Mouse (Mus musculus) midbrain, embryonic 13.5 days (tissue): ENCODE results near the gene Rps10. TPM values are rescaled to one million over a fixed set of nuclear protein-coding genes. Genes with fewer than 3 reads are reported as not detected.

Experiments used
- ATAC-seq: fragments of 200-750 bp; cut with Nextera tagmentation; 2 replicates; pipeline ENCODE4 v1.8.0; 2017; ENCODE audit warnings: mild to moderate bottlenecking, moderate TSS enrichment, moderate library complexity
- H3K27ac ChIP-seq: fragments of 300-500 bp; sonication (generic); 2 replicates; pipeline ENCODE4 v1.5.1; 2015; ENCODE audit warnings: inconsistent platforms, mild to moderate bottlenecking, moderate library complexity
- H3K27me3 ChIP-seq: fragments of 300-500 bp; sonication (generic); 2 replicates; pipeline ENCODE4 v1.6.1; 2015; ENCODE audit warnings: mild to moderate bottlenecking, inconsistent platforms
- H3K36me3 ChIP-seq: fragments of 300-500 bp; sonication (generic); 2 replicates; pipeline ENCODE4 v1.6.1; 2015; ENCODE audit warnings: mild to moderate bottlenecking, inconsistent platforms
- H3K4me1 ChIP-seq: fragments of 300-500 bp; sonication (generic); replicated peaks from 2 replicates; pipeline ENCODE4 v1.6.1; 2015; ENCODE audit warnings: inconsistent platforms
- H3K4me2 ChIP-seq: fragments of 300-500 bp; sonication (generic); replicated peaks from 2 replicates; pipeline ENCODE4 v1.6.1; 2015; ENCODE audit warnings: moderate library complexity, mild to moderate bottlenecking, inconsistent platforms
- H3K4me3 ChIP-seq: fragments of 300-500 bp; sonication (generic); replicated peaks from 2 replicates; pipeline ENCODE4 v1.5.1; 2015; ENCODE audit warnings: mild to moderate bottlenecking, inconsistent platforms
- H3K9ac ChIP-seq: fragments of 300-500 bp; sonication (generic); replicated peaks from 2 replicates; pipeline ENCODE4 v1.6.1; 2015; ENCODE audit warnings: mild to moderate bottlenecking, inconsistent platforms
- H3K9me3 ChIP-seq: fragments of 300-500 bp; sonication (generic); 2 replicates; pipeline ENCODE4 v1.6.1; 2016; ENCODE audit warnings: mild to moderate bottlenecking, inconsistent platforms
- WGBS: fragments of 180-500 bp; shearing (Covaris S2); methylation state at CpG from one replicate; pipeline ENCODE4 v1.1.7; 2015; 5-methylcytosine and 5-hydroxymethylcytosine counted together
- polyA plus RNA-seq: library from polyadenylated mRNA; unstranded; fragments of >200 nt; fragmentation: Nextera tagmentation; extraction: Ambion mirVana; gene quantifications from 2 replicates; pipeline ENCODE4 v1.2.1, GENCODE M21; 2015

Rps10 gene
- polyA plus RNA-seq, 1 experiment from 2014 or later: 610 TPM

DNA sequence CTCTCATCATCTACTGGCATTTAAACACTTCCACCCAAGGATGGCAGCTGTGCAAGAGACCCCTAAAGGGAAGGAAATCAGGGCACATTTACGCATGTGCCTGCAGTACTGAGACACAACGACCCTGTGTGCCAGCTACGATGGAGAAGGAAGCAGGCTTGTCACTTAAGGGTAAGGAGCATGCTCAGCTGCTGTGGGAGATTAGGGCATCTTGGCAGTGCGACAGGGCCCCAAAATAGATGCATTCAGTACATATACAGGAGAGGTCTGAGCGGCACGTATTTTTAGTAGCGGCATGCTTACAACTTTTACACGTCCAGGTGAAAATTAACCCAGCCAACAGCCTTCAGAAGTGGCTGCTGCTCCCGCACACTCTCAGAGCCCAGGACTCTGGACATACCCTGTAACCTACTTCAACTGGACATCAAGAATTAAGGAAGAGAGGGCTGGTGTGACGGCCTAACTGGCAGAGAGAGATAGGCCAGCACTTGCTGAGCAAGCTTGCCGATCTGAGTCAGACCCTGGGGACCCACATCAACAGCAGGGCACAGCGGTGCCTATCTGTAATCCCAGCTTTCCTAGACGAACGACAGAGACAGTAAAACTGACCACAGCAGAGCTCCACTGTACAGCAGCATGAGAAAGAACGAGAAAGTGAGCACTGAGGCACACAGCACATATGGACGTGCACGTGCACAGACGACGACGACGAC is 32.8 kb downstream of the Rps10 start:
- peak overlapping the region; percentile 44; the same call in 1 of the 2 replicates for H3K27ac ChIP-seq
- H3K9ac ChIP-seq: no peak overlapping the region
- H3K36me3 ChIP-seq: peaks cover 11% of the 10 kb centered on the region; the same call in 1 of the 2 replicates
- no peak overlapping the region for H3K4me3 ChIP-seq
- no peaks in the 10 kb centered on the region for H3K9me3 ChIP-seq
- peaks cover 66% of the 10 kb centered on the region for H3K4me1 ChIP-seq
- no peaks in the 10 kb centered on the region for H3K27me3 ChIP-seq
- no peak for ATAC-seq
- WGBS: 79% methylated on average over 21 of the region's 21 CpGs
- H3K4me2 ChIP-seq: no peak overlapping the region

GRCm38 (mm10) chr17:27603036-27603435 is 33.4 kb downstream of the Rps10 start:
- ATAC-seq: no peak
- Histone ChIP-seq H3K9me3 (no peaks in the 10 kb centered on the region), H3K27ac (no peak overlapping the region), H3K4me2 (no peak overlapping the region), H3K36me3 (peaks cover 7% of the 10 kb centered on the region; the same call in 1 of the 2 replicates), H3K9ac (no peak overlapping the region), H3K4me1 (peaks cover 66% of the 10 kb centered on the region), H3K27me3 (no peaks in the 10 kb centered on the region), H3K4me3 (no peak overlapping the region)
- 98% methylated on average over 2 of the region's 2 CpGs for WGBS

- peak overlapping the region; percentile 19; the same call in 1 of the 2 replicates for H3K27ac ChIP-seq
- 68% methylated on average over 5 of the region's 5 CpGs for WGBS
- no peak overlapping the region for H3K4me3 ChIP-seq
- H3K4me2 ChIP-seq: no peak overlapping the region
- H3K36me3 ChIP-seq: peaks cover 18% of the 10 kb centered on the region
- peaks cover 56% of the 10 kb centered on the region for H3K4me1 ChIP-seq
- no peaks in the 10 kb centered on the region for H3K27me3 ChIP-seq
- H3K9ac ChIP-seq: no peak overlapping the region; the same call in 1 of the 2 replicates
- H3K9me3 ChIP-seq: no peaks in the 10 kb centered on the region
- ATAC-seq: no peak
These were observed 35.6 kb downstream of the Rps10 start for GRCm38 (mm10) chr17:27600869-27601268.

- H3K36me3 ChIP-seq: peaks cover 23% of the 10 kb centered on the region
- no peak overlapping the region for H3K4me3 ChIP-seq
- no peak overlapping the region for H3K27ac ChIP-seq
- no peak for ATAC-seq
- H3K9me3 ChIP-seq: no peaks in the 10 kb centered on the region
- no peaks in the 10 kb centered on the region for H3K27me3 ChIP-seq
- no peak overlapping the region for H3K4me2 ChIP-seq
- no peak overlapping the region for H3K9ac ChIP-seq
- WGBS: 91% methylated on average over 3 of the region's 3 CpGs
- peaks cover 54% of the 10 kb centered on the region for H3K4me1 ChIP-seq
These were observed 36.2 kb downstream of the Rps10 start for GRCm38 (mm10) chr17:27600286-27600685.

DNA sequence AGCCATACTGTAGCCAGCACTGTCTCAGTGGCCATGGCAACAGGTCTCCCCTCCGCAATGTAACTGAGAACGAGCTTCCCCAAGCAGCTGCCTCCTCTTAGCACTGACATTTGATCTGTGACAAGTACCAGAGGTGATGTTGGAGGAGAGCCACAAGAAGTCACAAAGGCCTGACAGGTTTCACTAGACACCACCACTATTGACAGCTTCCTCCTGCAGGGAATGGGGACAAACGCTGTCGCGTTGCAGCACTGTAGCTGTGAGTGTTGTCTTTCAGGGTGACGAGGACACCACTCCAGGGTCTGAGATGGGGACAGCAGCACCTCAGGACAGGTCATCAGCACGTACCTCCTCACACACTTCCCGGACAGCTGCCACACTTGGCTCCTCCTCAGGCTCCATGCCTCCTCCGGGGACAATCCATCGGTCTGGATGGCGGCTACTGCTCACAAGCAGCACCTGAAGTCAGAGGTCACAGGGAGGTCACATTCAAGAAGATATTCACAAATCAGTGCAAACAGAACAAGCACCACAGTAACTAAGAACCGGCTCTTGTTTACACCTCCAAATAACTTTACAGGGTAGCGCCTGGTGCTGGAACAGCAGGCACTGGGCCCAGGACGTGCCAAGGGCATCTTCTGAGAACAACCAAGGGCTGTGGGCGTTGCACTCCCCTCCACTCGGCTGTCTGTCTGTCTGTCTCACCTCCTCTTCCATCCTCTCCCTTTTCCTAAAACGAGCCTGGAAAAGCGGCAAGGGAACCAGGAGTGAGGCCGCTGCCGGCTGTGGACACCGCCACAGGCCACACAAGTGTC is 39.9 kb downstream of the Rps10 start:
- Histone ChIP-seq H3K27ac (0 out of 2 replicates have a peak overlapping the region, but pooled peaks have one; percentile 19), H3K4me2 (no peak overlapping the region), H3K4me1 (peaks cover 19% of the 10 kb centered on the region), H3K9me3 (no peaks in the 10 kb centered on the region), H3K9ac (no peak overlapping the region), H3K4me3 (no peak overlapping the region), H3K36me3 (peaks cover 49% of the 10 kb centered on the region), H3K27me3 (no peaks in the 10 kb centered on the region)
- no peak for ATAC-seq
- 88% methylated on average over 21 of the region's 21 CpGs for whole genome bisulfite sequencing

DNA sequence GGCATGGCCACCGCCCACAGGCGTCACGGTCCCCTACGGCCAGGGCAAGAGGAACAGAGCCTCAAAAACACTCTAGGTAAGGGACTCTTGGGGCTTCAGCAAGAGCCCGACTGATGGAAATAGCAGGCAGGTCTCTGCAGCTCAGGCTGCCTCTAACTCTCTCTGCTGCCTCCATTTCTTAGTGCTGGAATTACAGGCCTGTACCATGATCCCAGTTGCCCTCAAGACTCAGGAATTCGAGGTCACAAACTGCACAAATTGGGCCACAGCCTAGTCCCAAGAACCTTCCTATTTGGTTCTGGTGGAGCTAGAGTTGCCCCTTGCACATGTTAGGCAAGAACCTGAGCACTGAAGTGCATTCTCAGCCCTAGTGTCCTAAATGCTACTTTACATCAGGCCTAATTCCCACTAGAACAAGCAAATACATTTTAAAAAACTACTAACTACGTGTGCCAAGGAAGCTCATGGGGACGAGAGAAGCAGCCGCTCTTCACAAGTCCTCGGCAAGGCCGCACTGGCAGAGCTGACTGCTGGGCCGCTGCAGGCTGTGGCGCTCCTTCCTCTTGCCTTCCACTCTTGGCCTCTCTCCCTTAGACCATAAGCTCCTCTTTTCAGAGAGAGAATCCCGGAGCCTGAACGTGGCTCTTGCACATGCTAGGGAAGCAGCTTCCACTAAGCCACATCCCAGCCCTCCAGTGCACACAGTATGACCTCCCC is 40.7 kb downstream of the Rps10 start:
- peaks cover 55% of the 10 kb centered on the region for H3K36me3 ChIP-seq
- peaks cover 12% of the 10 kb centered on the region for H3K4me1 ChIP-seq
- 0 out of 2 replicates have a peak overlapping the region, but pooled peaks have one; percentile 19 for H3K27ac ChIP-seq
- 90% methylated on average over 15 of the region's 15 CpGs for WGBS
- H3K9ac ChIP-seq: no peak overlapping the region
- ATAC-seq: no peak
- no peaks in the 10 kb centered on the region for H3K27me3 ChIP-seq
- H3K4me2 ChIP-seq: no peak overlapping the region
- H3K4me3 ChIP-seq: no peak overlapping the region
- H3K9me3 ChIP-seq: no peaks in the 10 kb centered on the region

GRCm38 (mm10) chr17:27592565-27592910 is 43.9 kb downstream of the Rps10 start:
- no peak for ATAC-seq
- no peaks in the 10 kb centered on the region for H3K9me3 ChIP-seq
- 98% methylated on average over 7 of the region's 7 CpGs for WGBS
- peaks cover 83% of the 10 kb centered on the region for H3K36me3 ChIP-seq
- no peak overlapping the region for H3K4me2 ChIP-seq
- no peak overlapping the region for H3K9ac ChIP-seq
- no peak overlapping the region for H3K4me3 ChIP-seq
- H3K4me1 ChIP-seq: peaks cover 3% of the 10 kb centered on the region; the same call in 1 of the 2 replicates
- no peaks in the 10 kb centered on the region for H3K27me3 ChIP-seq
- no peak overlapping the region for H3K27ac ChIP-seq

GRCm38 (mm10) chr17:27591826-27592564 is 44.5 kb downstream of the Rps10 start:
- Histone ChIP-seq H3K36me3 (peaks cover 89% of the 10 kb centered on the region), H3K4me1 (peaks cover 7% of the 10 kb centered on the region), H3K4me2 (no peak overlapping the region), H3K9me3 (no peaks in the 10 kb centered on the region), H3K27me3 (no peaks in the 10 kb centered on the region), H3K9ac (no peak overlapping the region), H3K27ac (no peak overlapping the region), H3K4me3 (no peak overlapping the region)
- ATAC-seq: no peak
- WGBS: 90% methylated on average over 12 of the region's 12 CpGs

GRCm38 (mm10) chr17:27588231-27588630 is 48.2 kb downstream of the Rps10 start:
- peaks cover 85% of the 10 kb centered on the region for H3K36me3 ChIP-seq
- H3K4me3 ChIP-seq: no peak overlapping the region
- no peak overlapping the region for H3K4me2 ChIP-seq
- no peak overlapping the region for H3K27ac ChIP-seq
- ATAC-seq: no peak
- H3K27me3 ChIP-seq: no peaks in the 10 kb centered on the region
- H3K9ac ChIP-seq: no peak overlapping the region
- peaks cover 11% of the 10 kb centered on the region for H3K4me1 ChIP-seq
- H3K9me3 ChIP-seq: no peaks in the 10 kb centered on the region
- WGBS: 85% methylated on average over 8 of the region's 8 CpGs

- Histone ChIP-seq H3K27me3 (no peaks in the 10 kb centered on the region), H3K27ac (no peak overlapping the region), H3K4me2 (no peak overlapping the region), H3K4me3 (no peak overlapping the region), H3K4me1 (peaks cover 11% of the 10 kb centered on the region), H3K36me3 (peaks cover 85% of the 10 kb centered on the region), H3K9ac (no peak overlapping the region), H3K9me3 (no peaks in the 10 kb centered on the region)
- no peak for ATAC-seq
- 84% methylated on average over 12 of the region's 12 CpGs for WGBS
These were observed 49.2 kb downstream of the Rps10 start for GRCm38 (mm10) chr17:27587252-27587651.

DNA sequence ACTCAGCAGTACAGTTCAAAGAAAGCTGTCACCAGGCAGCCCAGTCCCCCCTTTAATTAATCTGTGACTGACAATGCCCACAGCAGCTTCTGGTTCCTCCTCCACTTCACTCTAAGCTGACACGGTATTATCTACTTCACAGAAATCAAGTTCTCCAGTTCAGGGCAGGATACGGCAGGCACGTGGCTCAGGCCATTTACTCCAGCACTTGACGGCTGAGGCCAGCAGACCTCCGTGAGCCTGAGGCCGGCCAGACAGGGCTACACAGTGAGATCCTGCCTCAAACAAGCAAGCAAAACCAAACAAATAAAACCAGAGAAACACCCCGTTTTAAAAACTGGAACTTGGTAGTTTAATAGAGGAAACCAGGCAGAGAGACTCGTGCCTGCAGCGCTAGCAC is 49.8 kb downstream of the Rps10 start:
- Histone ChIP-seq H3K4me1 (peaks cover 11% of the 10 kb centered on the region), H3K4me3 (no peak overlapping the region), H3K9ac (no peak overlapping the region), H3K36me3 (peaks cover 88% of the 10 kb centered on the region), H3K27me3 (no peaks in the 10 kb centered on the region), H3K9me3 (no peaks in the 10 kb centered on the region), H3K27ac (no peak overlapping the region), H3K4me2 (no peak overlapping the region)
- 61% methylated on average over 9 of the region's 9 CpGs for WGBS
- ATAC-seq: no peak
